Mouse (Mus musculus) liver, embryonic 14.5 days (tissue): ENCODE data around the gene Plcb1. TPM values are rescaled to one million over a fixed set of nuclear protein-coding genes. Genes with fewer than 3 reads are reported as not detected.

Experiments
- ATAC-seq: fragments of 200-750 bp; cut with Nextera tagmentation; 2 replicates; pipeline ENCODE4 v1.8.0; 2017; ENCODE audit warnings: moderate number of reproducible peaks, mild to moderate bottlenecking, moderate library complexity; ENCODE audit not compliant: insufficient read depth
- DNase-seq, 3 experiments: peaks; one replicate each; pipeline ENCODE4 v3.0.0-alpha.2; 2012 to 2013; ENCODE audit warnings: low read depth in 3 of 3, low spot score in 3 of 3
- H3K27ac ChIP-seq: fragments of 300-500 bp; sonication (generic); 2 replicates; pipeline ENCODE4 v1.5.1; 2014; ENCODE audit warnings: moderate library complexity, mild to moderate bottlenecking, control low read depth, inconsistent platforms
- H3K27me3 ChIP-seq: fragments of 300-500 bp; sonication (generic); 2 replicates; pipeline ENCODE4 v1.6.1; 2014; ENCODE audit warnings: mild to moderate bottlenecking, low read length, moderate library complexity; ENCODE audit not compliant: control insufficient read depth, insufficient read depth
- H3K36me3 ChIP-seq: fragments of 300-500 bp; sonication (generic); replicated peaks from 2 replicates; pipeline ENCODE4 v1.6.1; 2014; ENCODE audit warnings: low read depth; ENCODE audit not compliant: control insufficient read depth, insufficient read depth
- H3K4me1 ChIP-seq, 2 experiments: fragments of 200-500 bp in 1 of 2; fragments of 300-500 bp in 1 of 2; sonication (generic) in 1 of 2; replicated peaks; 2 replicates each; pipeline ENCODE4 v1.6.1; 2012 to 2014; ENCODE audit warnings: antibody characterized with exemption in 1 of 2, inconsistent platforms in 1 of 2, low read length in 1 of 2; ENCODE audit not compliant: control insufficient read depth in 2 of 2, insufficient read depth in 2 of 2
- H3K4me2 ChIP-seq: fragments of 300-500 bp; sonication (generic); 2 replicates; pipeline ENCODE4 v1.6.1; 2014; ENCODE audit warnings: low read depth, mild to moderate bottlenecking, control low read depth, moderate library complexity
- H3K4me3 ChIP-seq, 2 experiments: fragments of 200-500 bp in 1 of 2; fragments of 300-500 bp in 1 of 2; sonication (generic) in 1 of 2; 2 replicates each; pipeline ENCODE4 v1.5.1; 2012 to 2014; ENCODE audit warnings: low read depth in 2 of 2, low read length in 2 of 2, mild to moderate bottlenecking in 2 of 2, control low read depth in 1 of 2, inconsistent platforms in 1 of 2, moderate library complexity in 1 of 2; ENCODE audit not compliant: insufficient read depth in 1 of 2
- H3K9ac ChIP-seq: fragments of 300-500 bp; sonication (generic); replicated peaks from 2 replicates; pipeline ENCODE4 v1.6.1; 2014; ENCODE audit warnings: mild to moderate bottlenecking, control low read depth, moderate library complexity
- H3K9me3 ChIP-seq: fragments of 300-500 bp; sonication (generic); 2 replicates; pipeline ENCODE4 v1.6.1; 2016; ENCODE audit warnings: low read length, mixed read lengths; ENCODE audit not compliant: control insufficient read depth
- CTCF ChIP-seq: IDR thresholded peaks from 2 replicates; pipeline ENCODE4 v1.5.1; 2016; ENCODE audit warnings: antibody characterized with exemption, low read depth, control low read depth
- EP300 ChIP-seq: IDR thresholded peaks from 2 replicates; pipeline ENCODE4 v1.6.1; 2016; ENCODE audit warnings: antibody characterized with exemption, low read depth
- WGBS: fragments of 180-500 bp; shearing (Covaris S2); extraction: QIAGEN DNeasy Blood & Tissue Kit; methylation state at CpG from one replicate; pipeline ENCODE4 v1.1.7; 2014; ENCODE audit not compliant: insufficient replicate concordance; 5-methylcytosine and 5-hydroxymethylcytosine counted together
- polyA plus RNA-seq, 2 experiments: library from polyadenylated mRNA; depleted of rRNA in 1 of 2; stranded (reverse) in 1 of 2; unstranded in 1 of 2; fragments of >200 nt; fragmentation: Nextera tagmentation in 1 of 2; extraction: Ambion mirVana in 1 of 2; gene quantifications; 2 replicates each; pipeline versions ENCODE4 v1.2.1 to v1.2.3; 2012 to 2014

Plcb1 gene
- polyA plus RNA-seq, 2 experiments, result 0.56 to 3.0 TPM

DNA sequence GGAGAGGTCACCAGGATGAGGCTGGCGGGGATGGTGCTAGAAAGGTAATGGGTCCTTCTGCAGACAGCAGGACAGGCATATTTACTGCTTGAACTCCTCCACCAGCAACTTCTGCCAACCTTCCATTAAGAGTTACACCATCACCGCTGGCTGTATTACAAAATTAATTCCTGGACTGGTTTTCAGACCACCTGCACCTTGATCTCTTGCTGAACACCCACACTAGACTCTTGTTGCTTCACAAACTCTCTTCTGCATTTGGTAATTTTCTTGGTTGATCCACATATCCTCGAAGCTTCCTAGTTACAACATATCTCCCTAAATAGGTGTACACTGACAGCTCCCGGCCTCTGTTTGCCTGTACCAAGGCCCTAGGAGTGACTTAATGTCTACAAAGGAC lies 170.6 kb downstream of the Plcb1 start:
- Histone ChIP-seq H3K4me2 (no peak overlapping the region), H3K27ac (no peak overlapping the region), H3K4me1 (no peaks in the 10 kb centered on the region), H3K9ac (no peak overlapping the region), H3K4me3 (no peak overlapping the region), H3K36me3 (no peaks in the 10 kb centered on the region), H3K9me3 (no peaks in the 10 kb centered on the region), H3K27me3 (no peaks in the 10 kb centered on the region)
- 71% methylated on average over 4 of the region's 4 CpGs for WGBS
- TF ChIP-seq EP300 (no peak), CTCF (no peak)
- ATAC-seq (no peak), DNase-seq (no peak)

DNA sequence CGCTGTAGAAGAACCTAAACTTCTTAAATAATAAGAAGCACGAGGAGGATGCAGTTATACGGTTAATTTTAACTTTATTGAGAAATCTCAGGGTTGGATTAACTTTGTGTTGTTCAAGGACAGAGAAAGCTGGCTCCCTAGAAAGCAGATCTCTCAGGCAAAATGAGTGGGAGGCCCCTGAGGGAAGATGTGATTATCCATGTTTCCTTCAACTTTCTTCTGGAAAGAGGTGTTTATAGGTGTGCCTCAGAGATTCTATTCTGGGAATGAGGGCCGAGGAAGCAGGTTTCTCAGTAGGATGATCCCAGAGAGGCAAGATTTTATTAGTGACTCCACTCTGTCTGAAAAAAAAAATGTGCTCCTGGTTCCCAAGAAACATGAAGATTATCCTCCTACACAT lies 180.3 kb downstream of the Plcb1 start:
- TF ChIP-seq EP300 (no peak), CTCF (no peak)
- no peak overlapping the region for H3K4me3 ChIP-seq
- no peak overlapping the region for H3K27ac ChIP-seq
- WGBS, result 44% methylated on average over 4 of the region's 4 CpGs
- H3K36me3 ChIP-seq, result no peaks in the 10 kb centered on the region
- DNase-seq, result no peak
- no peaks in the 10 kb centered on the region for H3K4me1 ChIP-seq
- H3K4me2 ChIP-seq, result no peak overlapping the region
- no peak overlapping the region for H3K9ac ChIP-seq
- no peak for ATAC-seq
- no peaks in the 10 kb centered on the region for H3K9me3 ChIP-seq
- H3K27me3 ChIP-seq, result no peaks in the 10 kb centered on the region

DNA sequence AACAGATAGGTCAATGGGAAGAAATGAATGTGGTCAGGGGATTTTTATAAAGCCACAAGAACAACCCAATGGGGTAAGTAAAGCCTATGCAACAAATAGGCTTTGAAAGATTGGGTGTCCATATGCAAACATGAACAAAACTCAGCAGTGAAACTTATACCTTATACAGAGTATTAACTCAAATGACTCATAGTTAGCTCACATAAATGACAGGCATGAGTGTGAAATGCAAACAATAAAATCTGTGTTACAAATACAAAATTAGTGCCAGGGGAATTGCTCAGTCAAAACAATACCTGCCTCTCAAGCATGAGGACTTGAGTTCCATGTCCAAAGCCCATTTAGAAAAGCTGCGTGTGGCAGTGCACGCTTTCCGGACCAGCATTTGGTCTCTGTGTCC lies 182.5 kb downstream of the Plcb1 start:
- no peak for ATAC-seq
- WGBS, result 72% methylated on average over 3 of the region's 3 CpGs
- TF ChIP-seq CTCF, result no peak
- no peak for TF ChIP-seq EP300
- no peak overlapping the region for H3K4me2 ChIP-seq
- no peaks in the 10 kb centered on the region for H3K27me3 ChIP-seq
- no peak overlapping the region for H3K9ac ChIP-seq
- no peaks in the 10 kb centered on the region for H3K9me3 ChIP-seq
- H3K36me3 ChIP-seq, result no peaks in the 10 kb centered on the region
- no peak for DNase-seq
- no peak overlapping the region for H3K4me3 ChIP-seq
- H3K27ac ChIP-seq, result no peak overlapping the region
- no peaks in the 10 kb centered on the region for H3K4me1 ChIP-seq

DNA sequence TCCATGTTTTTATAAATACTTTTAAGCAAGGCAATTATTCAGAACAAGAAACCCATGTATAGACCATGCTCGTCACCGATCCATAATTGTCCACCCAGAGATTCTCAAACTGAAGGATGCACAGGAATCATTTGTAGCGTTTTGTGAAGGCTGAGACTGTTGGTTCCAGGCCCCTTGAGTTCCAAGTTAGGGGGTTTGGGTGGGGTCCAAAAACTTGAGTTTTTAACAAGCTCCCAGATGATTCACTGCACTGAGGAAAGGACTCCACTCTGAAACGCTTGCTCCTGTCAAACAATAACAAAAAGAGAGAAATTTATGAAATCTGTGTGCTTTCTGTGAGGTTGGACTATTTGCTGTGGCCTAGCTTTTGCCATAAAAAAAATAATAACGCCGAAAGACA lies 186.5 kb downstream of the Plcb1 start:
- no peaks in the 10 kb centered on the region for H3K27me3 ChIP-seq
- H3K27ac ChIP-seq, result no peak overlapping the region
- H3K36me3 ChIP-seq, result no peaks in the 10 kb centered on the region
- TF ChIP-seq CTCF (no peak), EP300 (no peak)
- ATAC-seq, result no peak
- H3K4me2 ChIP-seq, result no peak overlapping the region
- H3K9me3 ChIP-seq, result no peaks in the 10 kb centered on the region
- no peak for DNase-seq
- H3K9ac ChIP-seq, result no peak overlapping the region
- 73% methylated on average over 6 of the region's 6 CpGs for WGBS
- no peak overlapping the region for H3K4me3 ChIP-seq
- H3K4me1 ChIP-seq, result peaks cover 0 to 2% of the 10 kb centered on the region in 2 experiments; a peak in 1 of 4 replicates

DNA sequence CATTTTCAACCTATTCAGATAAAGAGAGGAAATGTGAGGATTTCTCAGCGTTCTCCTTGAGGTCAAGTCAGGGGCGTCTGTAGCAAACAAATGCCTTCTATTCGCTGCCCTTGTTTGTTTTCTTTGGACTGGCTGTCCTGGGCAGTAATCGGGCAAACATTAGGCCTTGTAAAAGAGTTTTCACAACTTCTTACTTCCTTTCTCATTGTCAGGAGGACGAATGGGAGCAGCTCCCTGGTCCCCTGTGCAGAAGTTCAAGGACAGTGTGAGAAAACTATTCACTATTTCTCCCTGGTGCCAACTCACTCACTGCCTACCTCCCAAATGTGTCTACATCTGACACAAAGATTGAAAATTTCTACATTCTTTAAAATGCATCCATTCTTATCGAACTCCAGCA lies 188.8 kb downstream of the Plcb1 start:
- 25% methylated on average over 6 of the region's 6 CpGs for WGBS
- H3K27me3 ChIP-seq, result no peaks in the 10 kb centered on the region
- H3K4me3 ChIP-seq, result no peak overlapping the region
- H3K9ac ChIP-seq, result no peak overlapping the region
- H3K27ac ChIP-seq, result no peak overlapping the region
- no peak for DNase-seq
- no peaks in the 10 kb centered on the region for H3K9me3 ChIP-seq
- ATAC-seq, result no peak
- TF ChIP-seq EP300 (no peak), CTCF (no peak)
- H3K36me3 ChIP-seq, result no peaks in the 10 kb centered on the region
- H3K4me1 ChIP-seq, result peaks cover 0 to 2% of the 10 kb centered on the region in 2 experiments; a peak in 1 of 4 replicates
- no peak overlapping the region for H3K4me2 ChIP-seq
